Mouse (Mus musculus): ENCODE results near the gene Chd6.

Gene Chd6

GRCm38 (mm10) chr2:161066097-161066759 lies 42.6 kb downstream of the Chd6 start:
- no peak for DNase-seq

GRCm38 (mm10) chr2:161065594-161065993 lies 43.3 kb downstream of the Chd6 start:
- no peak for DNase-seq

GRCm38 (mm10) chr2:161064836-161065235 lies 44.0 kb downstream of the Chd6 start:
- no peak for DNase-seq

GRCm38 (mm10) chr2:161058841-161059240 lies 50.0 kb downstream of the Chd6 start:
- no peak for DNase-seq

- peak; percentile 76 to 83 for DNase-seq
Measured at GRCm38 (mm10) chr2:161053765-161054164, 55.1 kb downstream of the Chd6 start.

GRCm38 (mm10) chr2:161052175-161052574 lies 56.7 kb downstream of the Chd6 start:
- no peak for DNase-seq

GRCm38 (mm10) chr2:161049426-161049825 lies 59.4 kb downstream of the Chd6 start:
- no peak for DNase-seq

GRCm38 (mm10) chr2:161044492-161045201 lies 64.2 kb downstream of the Chd6 start:
- no peak for DNase-seq

- no peak for DNase-seq
Measured at GRCm38 (mm10) chr2:161042874-161043273, 66.0 kb downstream of the Chd6 start.

GRCm38 (mm10) chr2:161040743-161041142 lies 68.1 kb downstream of the Chd6 start:
- DNase-seq: no peak

GRCm38 (mm10) chr2:161037766-161038165 lies 71.1 kb downstream of the Chd6 start:
- no peak for DNase-seq

GRCm38 (mm10) chr2:161033141-161033540 lies 75.7 kb downstream of the Chd6 start:
- DNase-seq: no peak

- peak; percentile 36 to 37 for DNase-seq
Measured at GRCm38 (mm10) chr2:161032394-161032793, 76.5 kb downstream of the Chd6 start.

- peak in 1 of 2 experiments; percentile 29 for DNase-seq
Measured at GRCm38 (mm10) chr2:161024606-161025005, 84.3 kb downstream of the Chd6 start.

- DNase-seq: no peak
Measured at GRCm38 (mm10) chr2:161017913-161018312, 91.0 kb downstream of the Chd6 start.

GRCm38 (mm10) chr2:161012577-161013251 lies 96.2 kb downstream of the Chd6 start:
- DNase-seq: no peak

- no peak for DNase-seq
Measured at GRCm38 (mm10) chr2:161004338-161004737, 104.5 kb downstream of the Chd6 start.

- no peak for DNase-seq
Measured at GRCm38 (mm10) chr2:160996987-160997763, 111.7 kb downstream of the Chd6 start.

GRCm38 (mm10) chr2:160994181-160994580 lies 114.7 kb downstream of the Chd6 start:
- DNase-seq: no peak

- no peak for DNase-seq
Measured at GRCm38 (mm10) chr2:160992465-160992864, 116.4 kb downstream of the Chd6 start.

GRCm38 (mm10) chr2:160990339-160991070 lies 118.4 kb downstream of the Chd6 start:
- no peak for DNase-seq

GRCm38 (mm10) chr2:160987503-160987902 lies 121.4 kb downstream of the Chd6 start:
- DNase-seq: no peak

All from cerebellum, adult 18-20 months (tissue).